Mouse (Mus musculus): Measurements from ENCODE around the gene Gabrr3. TPM values are rescaled to one million over a fixed set of nuclear protein-coding genes. Genes with fewer than 3 reads are reported as not detected.
"Not testable (repeated sequence)": the region's sequence is repeated elsewhere in the genome, so short reads cannot be mapped to it uniquely, and the experiment has no call there.

Gabrr3 gene
- total RNA-seq, 2 experiments from 2014 or later, result not detected

DNA sequence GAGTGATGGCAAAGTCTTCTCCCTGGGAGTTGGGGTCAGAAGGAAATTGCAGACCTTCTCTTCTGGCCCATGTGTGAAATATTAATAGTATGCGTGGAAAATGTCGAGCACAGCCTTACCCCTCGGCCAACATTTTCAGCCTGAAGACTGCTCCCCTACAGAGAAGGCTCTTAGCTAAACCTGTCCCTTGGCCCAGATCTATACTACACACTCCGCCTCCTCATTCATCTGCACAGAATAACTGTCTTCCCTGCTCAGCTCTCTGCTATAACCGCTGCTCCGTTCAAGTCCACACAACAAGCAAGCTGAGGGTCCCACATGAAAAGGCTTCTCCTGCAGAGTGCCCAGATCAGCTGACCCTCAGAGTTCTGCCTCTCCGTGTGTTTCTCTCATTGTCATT, 20.8 kb downstream of the Gabrr3 start:
- TF ChIP-seq CTCF (IDR thresholded peaks at IDR 0.05), result no peak
- no peak for DNase-seq
- intact Hi-C loops (cut with DNase I), result no loop called here
- Histone ChIP-seq H3K4me3 (no peak overlapping the region), H3K27ac (no peak overlapping the region)

DNA sequence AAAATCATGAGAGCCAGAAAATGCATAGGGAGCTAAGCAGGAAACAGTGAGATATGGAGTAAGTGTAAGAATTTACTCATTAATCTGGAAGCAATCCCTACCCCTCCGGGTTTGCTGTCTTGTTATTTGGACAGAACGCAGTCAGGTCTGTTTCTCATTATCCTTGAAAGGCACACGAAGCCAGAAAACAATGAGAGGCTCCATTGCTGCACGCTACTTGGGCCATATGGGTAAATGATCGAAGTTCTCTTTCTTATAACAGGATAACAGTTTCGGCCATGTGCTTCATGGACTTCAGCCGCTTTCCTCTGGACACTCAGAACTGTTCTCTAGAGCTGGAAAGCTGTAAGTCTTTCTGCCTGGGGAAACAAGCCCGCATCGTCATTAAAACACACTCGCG, 26.0 kb downstream of the Gabrr3 start:
- no peak for TF ChIP-seq CTCF (IDR thresholded peaks at IDR 0.05)
- no peak overlapping the region for H3K27ac ChIP-seq
- no peak overlapping the region for H3K4me3 ChIP-seq
- intact Hi-C loops (cut with DNase I), result no loop called here
- no peak for DNase-seq

- no peak overlapping the region for H3K4me3 ChIP-seq
- H3K27ac ChIP-seq, result no peak overlapping the region
- intact Hi-C loops (cut with DNase I), result no loop called here
- DNase-seq, result no peak
- TF ChIP-seq CTCF (IDR thresholded peaks at IDR 0.05), result no peak
These were observed 37.9 kb downstream of the Gabrr3 start for GRCm38 (mm10) chr16:59444880-59445559.

DNA sequence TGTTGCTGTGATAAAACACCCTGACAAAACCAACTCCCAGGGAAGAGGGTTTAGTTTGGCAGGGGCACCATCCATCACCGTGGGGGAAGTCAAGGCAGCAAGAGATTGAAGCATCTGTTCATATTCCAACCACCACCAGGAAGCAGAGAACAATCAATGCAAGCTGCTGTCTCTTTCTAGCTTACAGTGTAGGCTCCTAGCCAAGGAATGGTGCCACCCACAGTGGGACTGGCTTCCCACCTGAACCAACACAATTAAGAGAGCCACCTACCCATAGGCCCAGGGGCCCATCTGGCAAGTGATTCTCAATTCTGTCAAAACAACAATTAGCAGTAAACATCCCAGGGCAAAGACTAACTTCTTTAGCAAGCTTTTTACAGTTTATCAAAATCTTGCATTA, 41.0 kb downstream of the Gabrr3 start:
- intact Hi-C loops (cut with DNase I), result no loop called here
- TF ChIP-seq CTCF (IDR thresholded peaks at IDR 0.05), result no peak
- no peak for DNase-seq
- no peak overlapping the region for H3K27ac ChIP-seq
- no peak overlapping the region for H3K4me3 ChIP-seq

DNA sequence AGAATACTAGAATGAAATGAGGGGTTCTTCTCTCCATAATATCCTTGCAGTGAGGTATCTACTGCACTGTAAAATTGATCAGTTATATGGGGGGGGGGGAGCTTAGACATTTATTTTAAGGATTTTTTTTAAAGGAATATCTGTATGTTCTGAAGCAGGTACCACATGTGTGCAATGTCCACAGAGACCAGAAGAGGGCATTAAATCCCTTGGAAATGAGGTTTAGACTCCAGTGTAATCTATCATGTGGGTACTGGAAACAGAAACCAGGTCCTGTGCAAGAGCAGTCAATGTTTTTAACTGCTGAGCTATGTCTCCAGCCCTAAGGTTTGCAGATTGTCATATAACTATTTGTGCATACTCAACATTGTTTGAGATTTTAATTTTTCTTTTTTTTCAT, 42.0 kb downstream of the Gabrr3 start:
- no peak for DNase-seq
- no peak; the same call in 1 of the 2 replicates for TF ChIP-seq CTCF (IDR thresholded peaks at IDR 0.05)
- Histone ChIP-seq H3K4me3 (no peak overlapping the region), H3K27ac (no peak overlapping the region)
- intact Hi-C loops (cut with DNase I), result no loop called here

DNA sequence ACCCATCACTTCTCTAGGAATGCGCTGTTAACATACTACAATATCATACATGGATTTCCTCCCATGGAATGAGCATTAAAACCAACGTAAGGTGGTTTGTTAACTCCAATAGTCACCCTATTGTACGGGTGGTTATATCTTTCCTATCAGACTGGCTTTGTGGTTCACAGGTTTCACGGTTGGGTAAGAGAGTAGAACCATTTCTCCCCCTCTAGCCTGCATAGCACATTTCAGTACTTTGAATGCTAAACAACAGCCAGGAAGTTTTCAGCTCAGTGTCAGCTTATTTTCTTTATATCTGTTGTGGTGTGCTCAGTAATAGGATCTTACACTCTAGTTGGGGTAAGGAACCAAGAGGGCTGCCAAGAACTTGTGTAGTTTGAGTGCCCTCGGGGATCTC, 44.7 kb downstream of the Gabrr3 start:
- H3K27ac ChIP-seq, result no peak overlapping the region
- intact Hi-C loops (cut with DNase I), result no loop called here
- H3K4me3 ChIP-seq, result no peak overlapping the region
- DNase-seq, result no peak
- no peak for TF ChIP-seq CTCF (IDR thresholded peaks at IDR 0.05)

- DNase-seq; intact Hi-C loops (cut with DNase I); H3K27ac ChIP-seq; H3K4me3 ChIP-seq: not testable (repeated sequence)
These were observed 52.2 kb downstream of the Gabrr3 start for GRCm38 (mm10) chr16:59459259-59459861.

- Histone ChIP-seq H3K27ac (no peak overlapping the region), H3K4me3 (no peak overlapping the region)
- no peak for TF ChIP-seq CTCF (IDR thresholded peaks at IDR 0.05)
- intact Hi-C loops (cut with DNase I), result no loop called here
- DNase-seq, result no peak
These were observed 56.4 kb downstream of the Gabrr3 start for GRCm38 (mm10) chr16:59463567-59463966.

GRCm38 (mm10) chr16:59463973-59464372, 56.8 kb downstream of the Gabrr3 start:
- intact Hi-C loops (cut with DNase I), result no loop called here
- H3K27ac ChIP-seq, result no peak overlapping the region
- no peak for TF ChIP-seq CTCF (IDR thresholded peaks at IDR 0.05)
- no peak for DNase-seq
- H3K4me3 ChIP-seq, result no peak overlapping the region

- no peak overlapping the region for H3K4me3 ChIP-seq
- TF ChIP-seq CTCF (IDR thresholded peaks at IDR 0.05), result no peak
- no peak for DNase-seq
- no peak overlapping the region for H3K27ac ChIP-seq
- intact Hi-C loops (cut with DNase I), result loop anchor here (5.0 kb wide), 1 partner anchor 132 kb away; the partner anchor contains the start of gene Crybg3
These were observed 62.7 kb downstream of the Gabrr3 start for GRCm38 (mm10) chr16:59469846-59470245.

DNA sequence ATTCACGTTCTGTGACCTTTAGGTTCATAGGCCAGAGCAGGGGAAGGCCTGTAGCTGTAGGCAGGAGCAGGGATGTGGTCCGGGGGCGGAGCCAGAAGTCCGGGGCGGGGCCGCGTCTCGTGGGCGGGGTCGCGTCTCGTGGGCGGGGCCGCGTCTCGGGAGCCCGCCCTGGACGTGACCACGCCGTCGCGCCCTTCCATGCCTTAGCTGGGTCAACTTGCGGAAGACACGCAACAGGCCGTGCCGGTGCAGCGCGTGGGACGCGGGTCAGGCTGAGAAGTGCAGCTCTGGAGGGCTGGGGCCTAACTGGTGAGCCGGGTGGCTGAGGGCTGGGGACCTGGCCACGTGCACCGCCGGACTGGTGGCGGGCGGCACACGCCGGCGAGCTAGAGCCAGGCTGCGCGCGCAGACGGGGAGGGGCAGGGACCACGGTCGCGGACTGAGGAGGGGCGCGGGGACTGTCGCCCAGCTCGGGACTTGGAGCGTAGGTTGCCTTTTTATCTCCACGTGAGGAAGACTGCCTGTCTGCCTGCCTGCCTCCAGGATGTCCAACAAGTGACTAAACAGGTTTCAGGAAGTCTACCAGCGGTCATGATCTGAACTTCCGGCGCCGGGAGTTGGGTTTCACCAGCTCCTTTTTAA, 64.6 kb downstream of the Gabrr3 start, which contains the start of gene Riox2:
Riox2 (plus strand) TSS at position 139 of the 642 bp plus-strand sequence.
- intact Hi-C loops (cut with DNase I), result loop anchor here (5.0 kb wide), 1 partner anchor 131 kb away; the partner anchor contains the start of gene Crybg3
- H3K27ac ChIP-seq, result peak within 1 kb of the TSS; percentile 93
- H3K4me3 ChIP-seq, result peak within 1 kb of the TSS; percentile 84

DNA sequence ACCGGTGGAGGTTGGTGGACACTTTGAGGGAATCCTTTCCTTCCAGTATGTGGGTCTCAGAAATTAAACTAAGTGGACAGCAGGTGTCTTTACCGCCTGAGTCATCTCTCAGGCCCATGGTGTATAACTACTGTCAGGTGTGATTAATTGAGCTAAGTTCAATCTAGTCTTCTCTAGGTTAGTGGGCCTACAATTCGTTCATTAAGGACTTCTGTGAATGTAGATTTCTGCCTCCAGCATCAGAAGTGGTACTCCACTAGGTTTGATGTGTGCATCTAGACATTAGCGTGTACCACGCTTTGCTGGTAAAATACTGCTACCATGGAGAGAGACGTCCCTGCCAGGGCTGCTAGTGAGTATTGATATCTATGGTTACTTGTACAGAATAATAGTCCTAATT, 65.4 kb downstream of the Gabrr3 start:
- TF ChIP-seq CTCF (IDR thresholded peaks at IDR 0.05), result no peak
- peak overlapping the region; percentile 93 for H3K27ac ChIP-seq
- no peak for DNase-seq
- peak overlapping the region; percentile 84 for H3K4me3 ChIP-seq
- intact Hi-C loops (cut with DNase I), result loop anchor here (5.0 kb wide), 1 partner anchor 130 kb away; the partner anchor contains the start of gene Crybg3

More for the DNA sequence above, 64.6 kb downstream of the Gabrr3 start, which contains the start of gene Riox2:
- peak; percentile 88 for DNase-seq
- TF ChIP-seq CTCF (IDR thresholded peaks at IDR 0.05), result no peak

DNA sequence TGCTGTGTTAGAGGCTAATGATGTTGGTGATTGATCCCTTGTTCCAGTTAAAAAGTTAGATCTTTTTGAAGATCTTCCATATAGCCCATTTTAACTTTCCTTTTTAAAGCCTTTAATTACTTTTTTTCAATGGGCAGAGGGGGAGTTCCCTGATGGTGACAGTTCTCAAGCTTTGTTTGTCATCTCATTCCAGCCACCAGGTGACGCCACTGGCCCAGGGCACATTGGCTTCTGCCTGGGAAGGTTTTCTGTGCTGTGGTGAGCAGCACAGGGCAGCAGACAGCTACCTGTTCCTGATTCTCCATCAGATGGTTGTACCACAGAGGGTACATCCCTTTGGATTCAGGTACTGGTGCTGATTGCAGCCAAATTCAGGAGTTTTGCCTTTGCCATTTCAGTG, 67.7 kb downstream of the Gabrr3 start:
- Histone ChIP-seq H3K27ac (no peak overlapping the region), H3K4me3 (no peak overlapping the region)
- intact Hi-C loops (cut with DNase I), result loop anchor here (1.0 to 5.0 kb wide), 2 partner anchors 128 to 143 kb away; partner anchors contain the start of gene Crybg3
- DNase-seq, result peak; percentile 76
- TF ChIP-seq CTCF (IDR thresholded peaks at IDR 0.05), result peak; percentile 96
